Mouse (Mus musculus) cerebellum, adult 11 months (tissue): ENCODE data around the gene Rubcnl.

Experiments used
- DNase-seq: peaks from one replicate; pipeline ENCODE4 v3.0.0; 2022

Gene Rubcnl

GRCm38 (mm10) chr14:75015856-75016714, at the start of gene Rubcnl:
Gene Rubcnl, plus strand, starts transcription at chr14:75016027.
- DNase-seq = peak; percentile 24

GRCm38 (mm10) chr14:74972216-74972615, 43.6 kb upstream of the Rubcnl start:
- no peak for DNase-seq

GRCm38 (mm10) chr14:74972687-74973086, 43.1 kb upstream of the Rubcnl start:
- no peak for DNase-seq

- no peak for DNase-seq
Observed at GRCm38 (mm10) chr14:74974136-74974651, 41.6 kb upstream of the Rubcnl start.

GRCm38 (mm10) chr14:74976972-74977371, 38.9 kb upstream of the Rubcnl start:
- no peak for DNase-seq

- DNase-seq = no peak
Observed at GRCm38 (mm10) chr14:74981016-74981415, 34.8 kb upstream of the Rubcnl start.

DNA sequence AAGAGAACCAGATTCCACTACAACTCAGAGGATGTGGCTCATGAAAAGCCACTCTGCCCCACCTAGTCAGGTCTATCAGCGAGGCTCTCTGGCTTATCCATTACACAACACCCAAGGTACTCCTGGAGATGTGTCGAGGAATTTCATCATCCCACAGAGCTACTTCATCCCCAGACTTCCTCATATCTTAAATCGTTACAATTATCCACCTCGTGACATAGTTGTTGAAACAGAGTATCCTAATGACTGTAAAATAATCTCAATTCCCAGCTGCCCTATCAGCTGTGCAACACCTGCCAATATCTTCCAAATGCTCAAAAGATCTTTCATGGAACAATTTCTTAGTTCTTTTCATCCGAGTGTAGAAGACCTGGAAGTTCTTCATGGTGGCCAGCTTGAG, 32.7 kb upstream of the Rubcnl start:
- no peak for DNase-seq

- no peak for DNase-seq
Observed at GRCm38 (mm10) chr14:74984817-74985391, 30.9 kb upstream of the Rubcnl start.

DNA sequence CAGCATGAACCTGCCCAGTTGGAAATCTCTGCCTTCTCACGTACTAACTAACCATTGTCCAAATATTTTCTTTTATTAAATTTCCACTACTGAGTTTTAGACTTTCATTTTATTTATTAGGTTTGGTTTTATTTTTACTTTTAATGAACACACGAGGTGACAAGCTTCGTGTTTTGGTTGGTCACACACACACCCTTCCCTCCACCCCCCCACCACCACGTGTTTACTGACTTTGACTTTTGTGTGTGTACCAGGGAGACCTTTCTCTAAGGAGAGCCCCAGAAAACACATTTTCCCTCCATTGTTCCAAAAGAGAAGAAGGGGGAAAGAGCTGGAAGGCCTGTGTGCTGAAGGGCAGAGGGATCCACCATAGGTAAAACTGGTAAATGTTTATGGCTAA, 30.2 kb upstream of the Rubcnl start:
- DNase-seq = no peak

DNA sequence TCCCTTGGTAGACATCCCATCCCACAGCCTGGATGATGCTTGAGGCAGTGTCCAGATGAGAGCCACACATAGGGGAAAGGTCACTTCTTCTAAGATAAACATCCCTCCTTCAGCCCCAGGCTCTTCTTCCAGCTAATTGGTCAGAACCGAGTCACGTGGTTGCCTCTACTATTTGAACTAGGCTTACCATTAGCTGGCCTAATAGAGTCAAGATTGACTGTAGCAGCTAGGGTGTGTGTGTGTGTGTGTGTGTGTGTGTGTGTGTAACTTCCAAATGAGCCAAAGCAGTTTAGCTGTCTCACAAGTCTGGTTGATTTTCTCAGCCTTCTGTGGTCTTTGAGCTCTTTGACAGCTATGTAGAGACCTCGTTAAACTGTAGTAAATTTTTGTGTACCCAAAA, 29.3 kb upstream of the Rubcnl start:
- DNase-seq = no peak

- no peak for DNase-seq
Observed at GRCm38 (mm10) chr14:74989322-74989721, 26.5 kb upstream of the Rubcnl start.

DNA sequence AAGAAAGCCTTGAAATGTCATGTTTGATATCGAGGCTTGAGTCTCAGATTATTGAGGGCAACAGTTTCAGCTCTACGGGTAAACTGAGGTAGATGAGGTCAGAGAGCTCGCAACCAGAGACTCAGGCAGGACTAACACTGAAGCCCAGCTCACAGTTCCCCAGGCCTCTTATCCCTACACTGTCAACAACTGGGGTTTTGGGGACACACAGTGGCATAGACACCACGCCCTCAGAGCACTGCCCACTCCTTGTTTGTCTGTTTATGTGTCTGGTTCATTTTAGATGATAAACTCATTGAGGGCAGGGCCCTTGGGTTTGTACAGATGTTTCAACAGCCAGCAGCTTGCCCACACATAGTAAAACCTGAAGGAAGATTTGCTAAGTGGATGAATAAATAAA, 25.9 kb upstream of the Rubcnl start:
- DNase-seq = no peak

GRCm38 (mm10) chr14:74990504-74990903, 25.3 kb upstream of the Rubcnl start:
- DNase-seq = peak; percentile 2

- no peak for DNase-seq
Observed at GRCm38 (mm10) chr14:74996556-74996955, 19.3 kb upstream of the Rubcnl start.

GRCm38 (mm10) chr14:74997041-74997440, 18.8 kb upstream of the Rubcnl start:
- no peak for DNase-seq

DNA sequence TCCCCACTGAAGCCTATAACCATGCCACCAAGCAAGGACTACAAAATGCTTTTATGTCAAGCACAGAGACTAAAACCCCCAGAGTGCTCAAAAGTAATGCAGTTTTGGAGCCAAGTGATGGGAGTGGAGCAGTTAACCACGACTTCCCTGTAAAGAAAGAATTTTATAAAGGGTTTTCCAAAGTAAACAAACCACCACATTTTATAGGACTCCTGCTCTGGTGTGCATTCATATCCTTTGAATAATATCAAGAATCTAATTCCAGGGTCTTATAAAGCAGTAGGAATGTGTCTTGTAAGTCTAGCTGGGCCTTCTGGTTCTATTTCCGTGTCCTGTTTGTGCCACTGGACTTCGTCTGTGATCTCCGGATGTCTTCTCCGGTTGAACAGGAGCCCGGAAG, 14.5 kb upstream of the Rubcnl start:
- no peak for DNase-seq

- no peak for DNase-seq
Observed at GRCm38 (mm10) chr14:75003356-75003755, 12.5 kb upstream of the Rubcnl start.

DNA sequence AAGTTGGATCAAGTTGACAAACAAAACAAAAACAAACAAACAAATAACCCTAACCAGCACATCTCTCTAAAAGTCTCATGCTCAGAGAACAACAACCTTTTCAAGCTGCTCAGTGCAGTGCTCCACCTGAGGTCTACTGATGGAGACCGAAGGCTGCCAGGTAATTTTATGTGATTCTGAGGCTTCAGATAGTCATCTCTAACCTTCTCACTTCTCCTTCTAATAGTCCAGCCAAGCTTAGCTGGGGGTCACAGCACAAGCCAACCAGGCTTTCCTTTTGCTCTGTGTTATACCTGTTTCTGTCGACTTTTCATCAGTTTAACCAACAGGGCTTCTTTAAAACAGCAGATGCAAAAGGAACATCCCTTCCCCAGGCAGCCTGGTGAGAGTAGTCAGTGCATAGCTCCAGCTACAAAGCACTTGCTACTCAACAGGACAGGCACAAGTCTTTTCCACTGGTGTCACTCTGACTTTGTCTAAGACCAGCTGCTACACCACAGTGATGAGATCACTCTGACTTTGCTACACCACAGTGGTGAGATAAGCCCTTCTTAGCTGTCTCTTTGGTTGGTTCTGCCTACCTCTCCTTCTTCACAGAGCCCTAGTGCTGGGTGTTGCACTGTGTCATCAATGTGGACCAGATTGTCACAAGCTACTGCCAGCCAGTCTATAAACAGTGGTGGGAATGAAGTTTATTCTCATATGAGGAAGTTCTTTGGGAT, 10.2 kb upstream of the Rubcnl start:
- DNase-seq = no peak

DNA sequence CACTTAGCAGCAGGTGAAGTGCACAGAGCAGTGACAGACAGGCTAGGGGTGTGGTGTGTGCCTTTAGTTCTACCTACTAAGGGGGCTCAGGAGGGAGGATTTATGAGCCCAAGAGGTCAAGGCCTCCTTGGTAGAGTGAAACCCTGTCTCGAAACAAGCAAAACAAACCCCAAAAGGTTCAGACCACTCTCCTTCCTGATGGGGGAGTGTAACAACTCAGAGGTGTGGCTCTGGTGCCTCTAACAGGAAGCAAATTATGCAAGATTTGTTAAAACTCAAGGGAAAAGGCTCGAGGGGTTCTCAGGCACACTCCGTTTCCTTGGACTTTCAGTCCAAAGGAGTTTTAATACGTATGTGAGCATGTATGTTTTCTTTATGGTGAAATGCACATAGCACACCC, 5.5 kb upstream of the Rubcnl start:
- no peak for DNase-seq

- DNase-seq = no peak
Observed at GRCm38 (mm10) chr14:75010986-75011655, 4.7 kb upstream of the Rubcnl start.

DNA sequence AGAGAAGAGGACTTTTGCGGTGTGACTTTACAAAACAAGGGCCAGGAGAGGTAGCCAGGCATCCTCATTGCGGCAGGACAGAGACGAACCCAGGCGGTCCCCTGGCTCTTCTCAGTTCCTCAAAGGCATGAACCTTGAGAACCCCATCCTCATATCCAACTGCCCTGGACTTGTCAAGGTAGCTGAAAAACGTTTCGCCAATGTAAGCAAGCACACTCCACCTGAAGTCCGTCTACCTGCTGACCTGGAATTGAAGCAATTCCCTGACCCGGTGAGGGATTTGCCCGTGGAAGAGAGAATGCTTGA, 841 bp downstream of the Rubcnl start:
- DNase-seq = no peak

GRCm38 (mm10) chr14:75017277-75017676, 1.4 kb downstream of the Rubcnl start:
- DNase-seq = no peak
